Mouse (Mus musculus): ENCODE measurements at regions not wholly inside any gene's neighbourhood (a gene's known extent, or its start where the extent isn't known, plus 50 kb on each side); places are given as distances from the start of the nearest gene placed in this dataset.
A peak's percentile ranks its signal among the peaks of the same experiment; 100 is the strongest.

GRCm38 (mm10) chr10:37623041-37623440 lies 484.3 kb upstream of the Marcks start:
- Histone ChIP-seq H3K4me1 (no peaks in the 10 kb centered on the region; the same call in 1 of the 2 replicates), H3K36me3 (no peaks in the 10 kb centered on the region), H3K4me2 (replicated peaks) (no peak overlapping the region), H3K9ac (replicated peaks) (no peak overlapping the region), H3K9me3 (no peaks in the 10 kb centered on the region), H3K27me3 (no peaks in the 10 kb centered on the region), H3K27ac (replicated peaks) (no peak overlapping the region), H3K4me3 (no peak overlapping the region)
- ATAC-seq (ENCODE audit: low FRiP score, low read depth) = no peak

- Histone ChIP-seq H3K9ac (replicated peaks) (no peak overlapping the region), H3K27ac (replicated peaks) (no peak overlapping the region), H3K4me3 (no peak overlapping the region), H3K36me3 (no peaks in the 10 kb centered on the region), H3K4me1 (peaks cover 6% of the 10 kb centered on the region), H3K27me3 (no peaks in the 10 kb centered on the region), H3K4me2 (replicated peaks) (no peak overlapping the region), H3K9me3 (no peaks in the 10 kb centered on the region)
- no peak for ATAC-seq (ENCODE audit: low FRiP score, low read depth)
- WGBS = 82% methylated on average over 1 of the region's 1 CpGs
Measured at GRCm38 (mm10) chr10:37618606-37619005, 479.9 kb upstream of the Marcks start.

GRCm38 (mm10) chr10:37617708-37618300 lies 479.1 kb upstream of the Marcks start:
- Histone ChIP-seq H3K27me3 (no peaks in the 10 kb centered on the region), H3K4me2 (replicated peaks) (no peak overlapping the region), H3K4me3 (no peak overlapping the region), H3K9ac (replicated peaks) (no peak overlapping the region), H3K36me3 (no peaks in the 10 kb centered on the region), H3K27ac (replicated peaks) (no peak overlapping the region), H3K9me3 (no peaks in the 10 kb centered on the region), H3K4me1 (peaks cover 6% of the 10 kb centered on the region)
- WGBS = 84% methylated on average over 7 of the region's 7 CpGs
- ATAC-seq (ENCODE audit: low FRiP score, low read depth) = no peak

GRCm38 (mm10) chr10:37615926-37616691 lies 477.4 kb upstream of the Marcks start:
- 63% methylated on average over 4 of the region's 4 CpGs for whole genome bisulfite sequencing
- Histone ChIP-seq H3K4me1 (peaks cover 6% of the 10 kb centered on the region), H3K27ac (replicated peaks) (peak overlapping the region; percentile 42), H3K9me3 (no peaks in the 10 kb centered on the region), H3K36me3 (no peaks in the 10 kb centered on the region), H3K4me3 (no peak overlapping the region), H3K9ac (replicated peaks) (no peak overlapping the region), H3K27me3 (no peaks in the 10 kb centered on the region), H3K4me2 (replicated peaks) (no peak overlapping the region)
- no peak for ATAC-seq (ENCODE audit: low FRiP score, low read depth)

- Histone ChIP-seq H3K36me3 (no peaks in the 10 kb centered on the region), H3K27me3 (no peaks in the 10 kb centered on the region), H3K4me2 (replicated peaks) (no peak overlapping the region), H3K27ac (replicated peaks) (no peak overlapping the region), H3K9me3 (no peaks in the 10 kb centered on the region), H3K9ac (replicated peaks) (no peak overlapping the region), H3K4me1 (peaks cover 6% of the 10 kb centered on the region), H3K4me3 (no peak overlapping the region)
- 60% methylated on average over 1 of the region's 1 CpGs for WGBS
- ATAC-seq (ENCODE audit: low FRiP score, low read depth) = no peak
Measured at GRCm38 (mm10) chr10:37613936-37614335, 475.2 kb upstream of the Marcks start.

GRCm38 (mm10) chr10:37603529-37603928 lies 464.8 kb upstream of the Marcks start:
- no peak overlapping the region for H3K4me3 ChIP-seq

GRCm38 (mm10) chr10:37602936-37603335 lies 464.2 kb upstream of the Marcks start:
- no peak overlapping the region for H3K27ac ChIP-seq (replicated peaks)
- H3K4me1 ChIP-seq = no peaks in the 10 kb centered on the region
- 77% methylated on average over 2 of the region's 2 CpGs for WGBS
- no peak for ATAC-seq (ENCODE audit: low FRiP score, low read depth)
- no peak overlapping the region for H3K4me2 ChIP-seq (replicated peaks)
- H3K36me3 ChIP-seq = no peaks in the 10 kb centered on the region
- H3K27me3 ChIP-seq = no peaks in the 10 kb centered on the region
- H3K9me3 ChIP-seq = no peaks in the 10 kb centered on the region
- no peak overlapping the region for H3K9ac ChIP-seq (replicated peaks)
- no peak overlapping the region for H3K4me3 ChIP-seq

More at GRCm38 (mm10) chr10:37603529-37603928, 464.8 kb upstream of the Marcks start:
- ATAC-seq (ENCODE audit: low FRiP score, low read depth) = no peak
- WGBS = 76% methylated on average over 1 of the region's 1 CpGs
- no peaks in the 10 kb centered on the region for H3K4me1 ChIP-seq
- H3K4me2 ChIP-seq (replicated peaks) = no peak overlapping the region
- no peak overlapping the region for H3K27ac ChIP-seq (replicated peaks)
- H3K9ac ChIP-seq (replicated peaks) = no peak overlapping the region
- no peaks in the 10 kb centered on the region for H3K27me3 ChIP-seq
- no peaks in the 10 kb centered on the region for H3K36me3 ChIP-seq
- H3K9me3 ChIP-seq = no peaks in the 10 kb centered on the region

GRCm38 (mm10) chr10:37589889-37590288 lies 451.2 kb upstream of the Marcks start:
- 79% methylated on average over 2 of the region's 2 CpGs for WGBS

GRCm38 (mm10) chr10:37589009-37589408 lies 450.3 kb upstream of the Marcks start:
- Histone ChIP-seq H3K27ac (replicated peaks) (no peak overlapping the region), H3K4me1 (no peaks in the 10 kb centered on the region), H3K27me3 (no peaks in the 10 kb centered on the region), H3K4me2 (replicated peaks) (no peak overlapping the region), H3K4me3 (no peak overlapping the region), H3K9me3 (no peaks in the 10 kb centered on the region), H3K36me3 (no peaks in the 10 kb centered on the region), H3K9ac (replicated peaks) (no peak overlapping the region)
- WGBS = 92% methylated on average over 1 of the region's 1 CpGs
- no peak for ATAC-seq (ENCODE audit: low FRiP score, low read depth)

More at GRCm38 (mm10) chr10:37589889-37590288, 451.2 kb upstream of the Marcks start:
- no peaks in the 10 kb centered on the region for H3K9me3 ChIP-seq
- no peak overlapping the region for H3K27ac ChIP-seq (replicated peaks)
- no peaks in the 10 kb centered on the region for H3K4me1 ChIP-seq
- ATAC-seq (ENCODE audit: low FRiP score, low read depth) = no peak
- no peak overlapping the region for H3K9ac ChIP-seq (replicated peaks)
- no peak overlapping the region for H3K4me3 ChIP-seq
- H3K4me2 ChIP-seq (replicated peaks) = no peak overlapping the region
- no peaks in the 10 kb centered on the region for H3K27me3 ChIP-seq
- H3K36me3 ChIP-seq = no peaks in the 10 kb centered on the region

- Histone ChIP-seq H3K9ac (replicated peaks) (no peak overlapping the region), H3K4me3 (no peak overlapping the region), H3K36me3 (no peaks in the 10 kb centered on the region), H3K27ac (replicated peaks) (no peak overlapping the region), H3K27me3 (no peaks in the 10 kb centered on the region), H3K4me1 (no peaks in the 10 kb centered on the region), H3K4me2 (replicated peaks) (no peak overlapping the region), H3K9me3 (no peaks in the 10 kb centered on the region)
- 85% methylated on average over 2 of the region's 2 CpGs for WGBS
- no peak for ATAC-seq (ENCODE audit: low FRiP score, low read depth)
Measured at GRCm38 (mm10) chr10:37571171-37571570, 432.5 kb upstream of the Marcks start.

- H3K9me3 ChIP-seq = no peaks in the 10 kb centered on the region
- H3K4me2 ChIP-seq (replicated peaks) = no peak overlapping the region
- H3K27me3 ChIP-seq = no peaks in the 10 kb centered on the region
- no peaks in the 10 kb centered on the region for H3K36me3 ChIP-seq
- H3K27ac ChIP-seq (replicated peaks) = no peak overlapping the region
- H3K4me1 ChIP-seq = no peaks in the 10 kb centered on the region
- 95% methylated on average over 2 of the region's 2 CpGs for WGBS
- no peak for ATAC-seq (ENCODE audit: low FRiP score, low read depth)
- H3K4me3 ChIP-seq = no peak overlapping the region
- H3K9ac ChIP-seq (replicated peaks) = no peak overlapping the region
Measured at GRCm38 (mm10) chr10:37561705-37562104, 423.0 kb upstream of the Marcks start.

- Histone ChIP-seq H3K27me3 (no peaks in the 10 kb centered on the region), H3K9me3 (0 out of 2 replicates have a peak, but pooled peaks cover 3% of the 10 kb centered on the region), H3K4me2 (replicated peaks) (no peak overlapping the region), H3K4me1 (no peaks in the 10 kb centered on the region), H3K4me3 (no peak overlapping the region), H3K9ac (replicated peaks) (no peak overlapping the region), H3K36me3 (no peaks in the 10 kb centered on the region), H3K27ac (replicated peaks) (no peak overlapping the region)
- no peak for ATAC-seq (ENCODE audit: low FRiP score, low read depth)
- WGBS = 86% methylated on average over 2 of the region's 2 CpGs
Measured at GRCm38 (mm10) chr10:37549446-37549845, 410.7 kb upstream of the Marcks start.

Data from midbrain, embryonic 12.5 days (tissue).